Mouse (Mus musculus): ENCODE data around the gene St3gal5.

St3gal5 gene

DNA sequence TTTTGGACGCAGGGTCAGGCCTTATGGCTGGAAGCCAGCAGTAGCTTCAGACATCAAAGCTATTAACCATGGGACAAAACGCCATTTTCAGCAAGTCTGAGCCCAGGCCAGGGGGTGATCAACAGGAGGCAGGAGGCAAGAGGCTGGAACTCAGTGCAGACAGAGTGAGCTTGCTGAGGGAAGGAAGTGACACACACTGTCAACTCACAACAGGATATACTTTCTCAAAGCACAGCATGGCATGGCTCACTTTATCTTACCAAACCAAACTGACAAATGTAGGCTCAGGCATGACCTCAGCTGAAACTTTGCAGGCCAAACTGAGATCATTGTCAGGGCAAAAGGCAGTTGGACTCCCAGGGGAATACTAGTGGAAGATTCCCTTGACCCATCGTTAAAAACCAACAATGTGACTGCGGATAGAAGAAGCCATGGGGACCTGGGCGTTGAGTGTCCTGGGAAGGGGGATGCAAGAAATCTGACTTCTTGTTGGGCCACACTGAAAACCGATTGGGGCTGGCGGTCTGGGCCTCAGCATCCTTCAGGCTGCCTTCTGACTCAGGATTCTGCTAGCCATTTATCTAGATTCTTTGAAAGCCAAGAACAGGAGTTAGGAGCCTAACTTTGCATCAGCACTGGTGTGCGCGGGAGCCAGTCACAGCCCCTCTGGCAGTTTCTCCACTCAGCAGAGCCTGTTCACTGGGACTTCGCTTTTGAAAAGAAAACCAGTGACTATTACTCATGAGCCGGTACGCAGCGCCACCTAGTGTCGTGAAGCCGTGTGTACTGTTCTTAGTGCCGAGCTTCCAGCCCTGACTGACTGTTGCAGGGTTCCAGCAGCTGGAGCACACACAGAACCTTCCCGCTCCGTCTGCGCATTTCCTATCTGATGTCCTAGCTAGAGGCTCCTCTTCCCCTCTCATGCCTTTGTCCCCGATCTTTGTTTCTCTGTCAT, 67.2 kb downstream of the St3gal5 start:
- peak; percentile 82 to 86 for DNase-seq

DNA sequence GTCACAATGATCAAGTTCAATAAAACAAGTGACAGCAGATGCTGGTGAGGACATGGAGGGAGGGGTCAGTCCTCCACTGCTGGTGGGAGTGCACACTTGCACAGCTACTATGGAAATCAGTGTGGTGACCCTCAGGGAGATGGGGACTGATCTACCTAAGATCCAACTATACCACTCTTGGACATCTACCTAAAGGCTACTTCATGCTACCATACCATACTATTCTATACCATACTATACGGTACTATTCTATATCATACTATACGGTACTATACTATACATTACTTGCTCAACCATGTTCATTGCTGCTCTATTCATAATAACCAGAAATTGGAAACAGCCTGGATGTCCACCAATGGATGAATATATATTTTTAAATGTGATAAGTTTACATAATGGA, 68.5 kb downstream of the St3gal5 start:
- DNase-seq = no peak

GRCm38 (mm10) chr6:72171391-72171790, 74.0 kb downstream of the St3gal5 start:
- DNase-seq = no peak

DNA sequence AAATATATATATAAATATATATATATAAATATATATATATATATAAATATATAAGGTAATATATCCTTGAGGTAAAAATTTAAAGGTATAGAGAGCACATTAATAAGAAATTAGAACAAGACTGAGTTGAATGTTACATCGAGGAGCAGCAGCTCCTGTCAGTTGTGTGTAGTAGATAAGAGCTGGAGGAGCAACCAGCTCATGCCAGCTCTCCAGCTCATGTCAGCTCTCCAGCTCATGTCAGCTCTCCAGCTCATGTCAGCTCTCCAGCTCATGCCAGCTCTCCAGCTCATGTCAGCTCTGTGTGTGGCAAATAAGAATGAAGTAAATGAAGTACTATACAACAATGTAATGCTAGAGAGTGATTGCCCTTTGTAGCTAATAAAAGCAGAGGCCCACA, 76.0 kb downstream of the St3gal5 start:
- DNase-seq = no peak

GRCm38 (mm10) chr6:72175419-72175818, 78.0 kb downstream of the St3gal5 start:
- no peak for DNase-seq

- DNase-seq = no peak
Observed at GRCm38 (mm10) chr6:72176004-72176403, 78.6 kb downstream of the St3gal5 start.

GRCm38 (mm10) chr6:72177417-72177816, 80.0 kb downstream of the St3gal5 start:
- no peak for DNase-seq

DNA sequence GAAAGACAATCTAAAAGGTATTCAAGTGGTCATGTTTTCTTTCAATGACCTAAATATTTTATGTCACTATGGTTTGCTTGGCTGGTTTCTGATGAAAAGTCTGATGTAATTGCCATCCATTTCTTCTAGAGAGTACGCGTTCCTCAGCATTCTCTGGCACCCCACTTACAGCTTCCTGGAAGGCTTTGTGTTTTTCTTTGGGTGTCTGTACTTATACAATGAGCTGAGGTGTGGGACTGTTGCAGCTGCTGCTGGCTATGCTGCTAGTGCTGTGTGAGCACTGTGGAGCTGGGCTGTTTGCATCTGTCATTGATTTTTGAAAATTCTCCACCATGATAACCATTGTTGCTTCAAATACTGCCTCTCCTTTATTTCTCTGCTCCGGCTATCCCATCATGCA, 81.6 kb downstream of the St3gal5 start:
- peak in 1 of 2 experiments; percentile 52 for DNase-seq

- no peak for DNase-seq
Observed at GRCm38 (mm10) chr6:72179562-72180502, 82.4 kb downstream of the St3gal5 start.

GRCm38 (mm10) chr6:72184576-72184975, 87.2 kb downstream of the St3gal5 start:
- DNase-seq = no peak

DNA sequence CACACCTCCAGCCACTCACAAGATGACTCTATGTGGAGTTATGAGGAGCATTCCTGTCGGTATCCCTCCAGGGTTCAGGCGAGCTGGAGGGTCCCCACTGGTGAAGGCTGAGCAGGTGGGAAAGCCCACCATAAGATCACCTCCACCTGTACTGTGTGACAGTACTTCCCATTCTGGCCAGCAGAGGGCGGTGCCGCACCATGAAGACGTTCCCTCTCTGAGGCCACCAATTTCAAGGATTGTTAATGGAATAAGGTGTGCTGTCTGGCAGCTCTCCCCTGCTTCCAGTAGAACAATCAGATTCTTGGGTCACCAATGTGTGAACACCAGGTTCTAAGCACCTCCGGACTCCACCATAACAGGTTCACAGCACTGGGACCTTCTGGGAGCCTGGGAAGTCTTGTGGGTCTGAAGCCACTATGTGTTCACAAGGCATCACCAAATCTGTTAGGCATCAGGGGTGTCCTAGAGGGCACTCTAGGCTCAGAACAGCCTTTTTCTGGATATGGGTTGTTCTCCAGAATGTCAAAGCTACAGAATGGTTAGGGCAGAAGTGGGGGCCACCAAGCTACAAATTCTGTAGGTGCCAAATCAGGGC, 88.6 kb downstream of the St3gal5 start:
- DNase-seq = peak; percentile 80 to 83

DNA sequence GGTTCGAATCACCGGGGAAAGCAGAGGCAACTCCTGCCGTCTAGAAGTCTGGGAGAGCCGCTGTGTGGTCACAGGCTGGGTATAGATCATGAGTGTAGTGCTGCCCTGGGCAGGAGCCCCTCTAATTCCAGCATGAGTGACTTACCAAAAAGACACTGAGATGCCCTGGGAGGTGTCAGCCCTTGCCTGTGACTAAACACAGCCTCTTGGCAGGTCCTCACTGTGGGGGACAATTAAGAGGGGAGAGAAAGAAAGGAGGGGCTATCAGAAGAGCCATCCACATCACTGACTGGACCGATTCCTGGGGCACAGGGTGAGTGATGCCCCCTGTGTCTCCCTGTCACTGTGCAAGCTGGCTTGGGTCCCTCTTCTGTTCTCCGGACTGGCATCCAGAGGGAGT, 89.4 kb downstream of the St3gal5 start:
- DNase-seq = no peak

- peak; percentile 48 to 60 for DNase-seq
Observed at GRCm38 (mm10) chr6:72189061-72189863, 91.9 kb downstream of the St3gal5 start.

- no peak for DNase-seq
Observed at GRCm38 (mm10) chr6:72190120-72190519, 92.7 kb downstream of the St3gal5 start.

- DNase-seq = no peak
Observed at GRCm38 (mm10) chr6:72190577-72190976, 93.2 kb downstream of the St3gal5 start.

GRCm38 (mm10) chr6:72196660-72197059, 99.3 kb downstream of the St3gal5 start:
- DNase-seq = no peak

- DNase-seq = no peak
Observed at GRCm38 (mm10) chr6:72197515-72197914, 100.1 kb downstream of the St3gal5 start.

DNA sequence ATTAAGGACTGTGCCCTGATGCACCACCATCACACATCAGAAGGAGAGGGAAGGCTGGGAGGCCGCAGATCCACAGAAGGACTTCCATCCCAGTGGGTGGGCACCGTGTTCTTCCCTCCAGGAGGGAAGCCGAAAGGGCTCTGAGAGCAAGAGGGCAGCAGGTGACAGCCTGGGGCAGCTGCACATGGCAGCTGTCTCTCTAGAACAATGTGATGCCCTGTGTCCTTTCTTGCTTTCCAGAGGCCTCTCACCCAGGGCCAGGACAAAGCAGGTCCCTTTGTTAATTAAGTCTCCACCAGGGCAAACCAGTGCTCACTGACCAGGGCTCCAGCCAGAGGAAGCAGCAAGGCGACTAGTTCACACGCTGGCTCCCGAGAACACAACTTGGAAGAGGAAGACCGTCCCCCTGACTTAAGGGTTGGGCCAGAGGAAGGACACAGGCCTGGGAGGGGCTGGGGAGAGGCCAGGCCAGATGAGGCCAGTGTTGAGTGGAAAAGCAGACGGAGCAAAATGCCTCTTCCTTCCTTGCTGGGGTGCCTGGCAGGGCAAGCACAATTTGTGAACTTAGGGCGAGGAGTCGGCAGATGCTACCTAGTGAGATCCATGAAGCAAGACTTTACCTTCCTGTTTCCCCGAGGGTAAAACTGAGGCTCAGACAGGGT, 103.3 kb downstream of the St3gal5 start:
- DNase-seq = peak; percentile 46 to 52

DNA sequence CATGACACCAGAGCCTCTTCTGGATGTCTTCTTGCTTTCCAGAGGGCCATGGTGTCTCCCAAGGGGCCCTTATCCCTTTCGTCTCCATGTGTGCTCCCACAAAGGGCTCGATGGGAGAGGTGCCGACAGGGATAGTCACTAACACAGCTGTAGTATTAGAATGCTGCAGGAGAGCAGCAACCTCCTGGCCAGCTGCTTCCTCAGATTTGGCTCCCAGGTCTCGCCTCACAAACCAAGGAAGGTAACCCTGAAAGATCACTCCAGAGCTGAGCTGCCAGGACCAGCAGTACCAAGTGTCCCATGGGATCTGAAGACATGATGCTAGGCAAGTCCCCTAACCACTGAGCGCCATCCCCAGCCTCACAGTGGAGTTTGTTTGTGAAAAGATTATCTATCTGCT, 105.3 kb downstream of the St3gal5 start:
- no peak for DNase-seq

- no peak for DNase-seq
Observed at GRCm38 (mm10) chr6:72203279-72203678, 105.9 kb downstream of the St3gal5 start.
